Mouse (Mus musculus) hindbrain, embryonic 16.5 days (tissue): Measurements from ENCODE around the gene Idua. TPM values are rescaled to one million over a fixed set of nuclear protein-coding genes. Genes with fewer than 3 reads are reported as not detected.

ENCODE experiments used
- ATAC-seq: fragments of 200-750 bp; cut with Nextera tagmentation; 2 replicates; pipeline ENCODE4 v1.8.0; 2017; ENCODE audit warnings: moderate TSS enrichment, moderate library complexity
- H3K27ac ChIP-seq: fragments of 300-500 bp; sonication (generic); 2 replicates; pipeline ENCODE4 v1.5.1; 2014; ENCODE audit warnings: low read depth, mild to moderate bottlenecking, control low read depth, low read length, moderate library complexity
- H3K27me3 ChIP-seq: fragments of 300-500 bp; sonication (generic); replicated peaks from 2 replicates; pipeline ENCODE4 v1.6.1; 2014; ENCODE audit warnings: low read length; ENCODE audit not compliant: control insufficient read depth, insufficient read depth
- H3K36me3 ChIP-seq: fragments of 300-500 bp; sonication (generic); 2 replicates; pipeline ENCODE4 v1.6.1; 2014; ENCODE audit warnings: mild to moderate bottlenecking, low read length, moderate library complexity, mixed read lengths; ENCODE audit not compliant: control insufficient read depth, insufficient read depth
- H3K4me1 ChIP-seq: fragments of 300-500 bp; sonication (generic); 2 replicates; pipeline ENCODE4 v1.6.1; 2014; ENCODE audit warnings: low read depth, low read length; ENCODE audit not compliant: control insufficient read depth, insufficient read depth
- H3K4me2 ChIP-seq: fragments of 300-500 bp; sonication (generic); 2 replicates; pipeline ENCODE4 v1.6.1; 2014; ENCODE audit warnings: mild to moderate bottlenecking, low read length, control low read depth, moderate library complexity
- H3K4me3 ChIP-seq: fragments of 300-500 bp; sonication (generic); 2 replicates; pipeline ENCODE4 v1.5.1; 2014; ENCODE audit warnings: mild to moderate bottlenecking, low read length, control low read depth, moderate library complexity
- H3K9ac ChIP-seq: fragments of 300-500 bp; sonication (generic); 2 replicates; pipeline ENCODE4 v1.6.1; 2014; ENCODE audit warnings: low read depth, mild to moderate bottlenecking, control low read depth, low read length, moderate library complexity
- H3K9me3 ChIP-seq: fragments of 300-500 bp; sonication (generic); 2 replicates; pipeline ENCODE4 v1.6.1; 2014; ENCODE audit warnings: mild to moderate bottlenecking, low read length, moderate library complexity; ENCODE audit not compliant: control insufficient read depth
- WGBS: fragments of 180-500 bp; shearing (Covaris S2); extraction: QIAGEN DNeasy Blood & Tissue Kit; methylation state at CpG from one replicate; pipeline ENCODE4 v1.1.7; 2014; 5-methylcytosine and 5-hydroxymethylcytosine counted together
- polyA plus RNA-seq: library from polyadenylated mRNA; unstranded; fragments of >200 nt; fragmentation: Nextera tagmentation; extraction: Ambion mirVana; gene quantifications from 2 replicates; pipeline ENCODE4 v1.2.1, GENCODE M21; 2015

Gene Idua
- polyA plus RNA-seq, 1 experiment from 2014 or later, result 13.7 TPM

- under 1% methylated on average over 49 of the region's 99 CpGs for WGBS
- Histone ChIP-seq H3K9me3 (no peaks in the 10 kb centered on the region), H3K9ac (peak overlapping the region; percentile 66), H3K36me3 (no peaks in the 10 kb centered on the region), H3K4me2 (peak overlapping the region; percentile 98), H3K4me1 (peaks cover 18% of the 10 kb centered on the region), H3K27ac (peak overlapping the region; percentile 66; the same call in 1 of the 2 replicates), H3K4me3 (peak overlapping the region; percentile 90), H3K27me3 (peaks cover 25% of the 10 kb centered on the region)
- ATAC-seq, result peak; percentile 28
Measured at GRCm38 (mm10) chr5:108694352-108695261, 34.5 kb downstream of the Idua start.

- Histone ChIP-seq H3K27me3 (peaks cover 25% of the 10 kb centered on the region), H3K4me3 (no peak overlapping the region), H3K4me2 (no peak overlapping the region), H3K9ac (no peak overlapping the region), H3K27ac (no peak overlapping the region), H3K4me1 (peaks cover 20% of the 10 kb centered on the region), H3K9me3 (no peaks in the 10 kb centered on the region), H3K36me3 (no peaks in the 10 kb centered on the region)
- ATAC-seq, result no peak
- WGBS, result 96% methylated on average over 12 of the region's 12 CpGs
Measured at GRCm38 (mm10) chr5:108695861-108696260, 35.7 kb downstream of the Idua start.

GRCm38 (mm10) chr5:108696542-108696941 is 36.4 kb downstream of the Idua start:
- no peaks in the 10 kb centered on the region for H3K9me3 ChIP-seq
- H3K27me3 ChIP-seq, result peaks cover 23% of the 10 kb centered on the region
- no peak overlapping the region for H3K4me3 ChIP-seq
- H3K27ac ChIP-seq, result 0 out of 2 replicates have a peak overlapping the region, but pooled peaks have one; percentile 32
- H3K4me1 ChIP-seq, result peaks cover 20% of the 10 kb centered on the region
- 80% methylated on average over 3 of the region's 3 CpGs for WGBS
- no peaks in the 10 kb centered on the region for H3K36me3 ChIP-seq
- no peak overlapping the region for H3K9ac ChIP-seq
- H3K4me2 ChIP-seq, result no peak overlapping the region
- no peak for ATAC-seq

- Histone ChIP-seq H3K9ac (no peak overlapping the region), H3K27ac (peak overlapping the region; percentile 32), H3K27me3 (peaks cover 17% of the 10 kb centered on the region), H3K36me3 (no peaks in the 10 kb centered on the region), H3K4me1 (peaks cover 18% of the 10 kb centered on the region), H3K4me2 (no peak overlapping the region), H3K4me3 (no peak overlapping the region), H3K9me3 (no peaks in the 10 kb centered on the region)
- ATAC-seq, result peak; percentile 75
- 19% methylated on average over 4 of the region's 4 CpGs for WGBS
Measured at GRCm38 (mm10) chr5:108697341-108697753, 37.2 kb downstream of the Idua start.

- WGBS, result 56% methylated on average over 3 of the region's 3 CpGs
- H3K4me1 ChIP-seq, result peaks cover 2% of the 10 kb centered on the region; the same call in 1 of the 2 replicates
- H3K4me3 ChIP-seq, result no peak overlapping the region
- H3K36me3 ChIP-seq, result 0 out of 2 replicates have a peak, but pooled peaks cover 3% of the 10 kb centered on the region
- ATAC-seq, result no peak
- H3K27me3 ChIP-seq, result no peaks in the 10 kb centered on the region
- H3K27ac ChIP-seq, result no peak overlapping the region
- no peak overlapping the region for H3K9ac ChIP-seq
- H3K9me3 ChIP-seq, result no peaks in the 10 kb centered on the region
- no peak overlapping the region for H3K4me2 ChIP-seq
Measured at GRCm38 (mm10) chr5:108700346-108700745, 40.2 kb downstream of the Idua start.

- 69% methylated on average over 10 of the region's 10 CpGs for WGBS
- no peak overlapping the region for H3K4me2 ChIP-seq
- H3K27me3 ChIP-seq, result no peaks in the 10 kb centered on the region
- no peaks in the 10 kb centered on the region for H3K9me3 ChIP-seq
- no peak overlapping the region for H3K27ac ChIP-seq
- H3K4me1 ChIP-seq, result peaks cover 2% of the 10 kb centered on the region; the same call in 1 of the 2 replicates
- ATAC-seq, result no peak
- 0 out of 2 replicates have a peak, but pooled peaks cover 3% of the 10 kb centered on the region for H3K36me3 ChIP-seq
- H3K4me3 ChIP-seq, result no peak overlapping the region
- no peak overlapping the region; the same call in 1 of the 2 replicates for H3K9ac ChIP-seq
Measured at GRCm38 (mm10) chr5:108701341-108702021, 41.4 kb downstream of the Idua start.

- Histone ChIP-seq H3K4me3 (no peak overlapping the region), H3K9me3 (no peaks in the 10 kb centered on the region), H3K4me1 (peaks cover 2% of the 10 kb centered on the region; the same call in 1 of the 2 replicates), H3K27me3 (no peaks in the 10 kb centered on the region), H3K4me2 (no peak overlapping the region), H3K9ac (no peak overlapping the region), H3K36me3 (0 out of 2 replicates have a peak, but pooled peaks cover 3% of the 10 kb centered on the region), H3K27ac (no peak overlapping the region)
- WGBS, result 94% methylated on average over 12 of the region's 12 CpGs
- 0 out of 2 replicates have a peak, but pooled peaks have one; percentile 12 for ATAC-seq
Measured at GRCm38 (mm10) chr5:108703754-108704626, 43.9 kb downstream of the Idua start.

- Histone ChIP-seq H3K27me3 (no peaks in the 10 kb centered on the region), H3K27ac (no peak overlapping the region), H3K4me1 (no peaks in the 10 kb centered on the region), H3K36me3 (0 out of 2 replicates have a peak, but pooled peaks cover 3% of the 10 kb centered on the region), H3K9ac (no peak overlapping the region), H3K4me2 (no peak overlapping the region), H3K4me3 (no peak overlapping the region), H3K9me3 (no peaks in the 10 kb centered on the region)
- no peak for ATAC-seq
- 94% methylated on average over 2 of the region's 2 CpGs for WGBS
Measured at GRCm38 (mm10) chr5:108707758-108708157, 47.6 kb downstream of the Idua start.
